Mouse (Mus musculus) brain, embryonic 18.5 days (tissue): Measurements from ENCODE around the gene Klk4.

ENCODE experiments used
- DNase-seq: peaks from one replicate; pipeline ENCODE4 v3.0.0-alpha.2; 2012; ENCODE audit warnings: low read depth, low spot score

Klk4 gene

GRCm38 (mm10) chr7:43880912-43881311 is at the start of gene Klk4:
Gene Klk4, plus strand, starts transcription at chr7:43881160.
- DNase-seq = no peak

- DNase-seq = no peak
Measured at GRCm38 (mm10) chr7:43841701-43842100, 39.3 kb upstream of the Klk4 start, which contains the start of gene Klk5. Gene Klk5, plus strand, starts transcription at chr7:43841971.

DNA sequence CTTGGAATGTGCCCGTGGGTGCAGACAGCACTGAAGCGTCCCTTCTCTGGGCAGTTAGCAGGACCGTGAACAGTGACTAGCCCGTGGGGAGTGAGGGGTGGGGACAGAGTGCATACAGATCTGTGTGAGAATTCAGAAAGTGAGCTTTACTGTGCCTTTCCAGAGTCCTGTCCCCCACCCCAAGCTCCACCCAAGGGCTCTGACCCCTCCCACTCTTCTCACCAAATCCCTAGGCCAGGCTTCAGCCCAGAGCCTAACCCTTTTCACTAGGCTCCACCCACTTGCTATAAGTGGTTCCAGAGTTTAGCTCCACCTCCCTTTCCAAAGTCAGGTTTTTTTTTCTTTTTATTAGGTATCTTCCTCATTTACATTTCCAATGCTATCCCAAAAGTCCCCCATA is 37.2 kb upstream of the Klk4 start:
- no peak for DNase-seq

GRCm38 (mm10) chr7:43851616-43852015 is 29.3 kb upstream of the Klk4 start:
- no peak for DNase-seq

DNA sequence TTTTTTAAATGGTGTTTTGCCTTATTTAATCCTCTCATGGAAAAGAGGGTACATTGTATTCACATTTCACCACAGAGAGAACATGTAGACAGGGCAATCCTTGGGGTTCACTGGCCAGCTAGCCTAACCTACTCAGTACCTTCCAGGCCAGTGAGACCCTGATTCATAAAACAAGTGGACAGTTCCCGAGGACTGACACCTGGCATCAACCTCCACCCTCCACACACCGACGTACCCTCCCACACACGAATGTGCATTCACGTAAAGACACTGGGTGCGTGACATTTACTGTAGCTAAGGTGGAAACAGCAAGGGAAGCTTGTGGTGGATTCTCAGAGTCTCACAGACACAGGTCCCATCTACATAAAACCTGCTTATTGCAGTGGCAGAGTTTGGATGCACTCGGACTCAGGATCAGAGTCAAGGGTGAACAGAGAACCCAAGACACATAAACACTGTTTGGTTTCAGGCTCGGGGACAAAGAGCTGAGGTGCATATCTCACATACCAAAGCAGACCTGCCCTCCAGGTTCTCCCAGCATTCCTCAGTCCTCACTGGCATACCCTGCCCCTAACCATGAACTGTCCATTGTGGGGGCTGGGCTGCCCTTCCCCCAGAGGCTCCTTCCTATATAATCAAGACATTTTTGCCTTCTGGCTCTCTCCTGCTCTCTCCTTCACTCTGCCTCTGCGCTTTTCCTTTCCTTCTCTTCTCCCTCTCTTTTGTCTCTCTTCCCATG is 26.1 kb upstream of the Klk4 start:
- no peak for DNase-seq

DNA sequence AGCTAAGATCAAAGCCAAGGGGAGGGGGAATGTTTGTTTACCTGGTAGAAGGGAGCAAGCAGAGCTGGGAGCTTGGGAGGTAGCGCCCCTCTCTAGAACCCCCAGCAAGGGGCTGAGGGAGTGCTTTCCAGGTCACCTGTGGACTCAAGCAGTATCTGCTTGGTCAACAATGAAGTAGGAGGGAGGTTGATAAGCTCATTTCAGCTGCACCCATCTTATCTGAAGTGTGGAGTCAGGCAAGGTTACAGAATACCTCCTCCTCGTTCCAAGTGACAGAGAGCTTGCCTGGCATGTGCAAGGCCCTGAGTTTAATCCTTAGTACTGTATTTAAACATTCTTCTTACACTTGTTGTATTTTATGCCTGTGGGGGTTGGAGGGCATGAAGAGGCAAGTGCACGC is 25.3 kb upstream of the Klk4 start:
- DNase-seq = no peak

DNA sequence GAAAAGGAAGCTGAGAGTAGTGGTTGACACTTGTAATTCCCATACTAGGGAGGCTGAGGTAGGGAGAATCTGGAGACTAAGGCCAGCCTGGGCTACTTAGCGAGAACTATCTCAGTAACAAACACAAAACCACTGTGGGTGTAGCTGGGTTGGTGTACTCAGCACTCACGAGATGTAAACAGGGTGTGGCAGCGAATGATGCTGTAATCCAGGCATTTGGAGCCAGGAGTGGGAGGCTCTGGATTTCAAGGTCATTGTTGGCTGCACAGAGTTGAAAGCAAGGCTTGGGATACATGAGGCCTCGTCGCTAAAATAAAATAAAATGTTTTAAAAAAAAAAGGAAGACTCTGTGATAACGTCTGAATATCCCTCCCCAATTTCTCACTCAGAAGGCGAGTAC is 24.7 kb upstream of the Klk4 start:
- DNase-seq = no peak

DNA sequence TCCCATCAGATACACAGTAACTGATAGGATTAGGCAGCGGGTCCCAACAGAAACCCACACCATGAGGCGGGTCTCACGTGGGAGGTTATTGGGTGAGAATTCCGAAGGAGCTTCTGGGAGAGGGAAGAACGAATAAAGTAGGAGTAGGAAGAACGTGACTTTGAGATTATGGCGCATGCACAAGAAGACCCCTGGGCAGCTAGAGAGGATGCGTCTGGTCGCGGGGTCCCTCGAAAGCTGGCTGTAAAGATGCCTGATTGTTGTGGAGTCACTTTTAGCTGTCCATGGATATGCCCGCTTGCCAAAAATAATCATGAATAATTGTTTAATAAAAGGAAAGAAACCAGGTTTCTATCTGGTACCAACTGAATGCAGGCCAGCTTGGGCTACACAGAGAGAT is 23.5 kb upstream of the Klk4 start:
- DNase-seq = no peak

GRCm38 (mm10) chr7:43860411-43860810 is 20.5 kb upstream of the Klk4 start:
- DNase-seq = no peak

GRCm38 (mm10) chr7:43873237-43873636 is 7.7 kb upstream of the Klk4 start:
- DNase-seq = peak; percentile 14

GRCm38 (mm10) chr7:43873674-43874073 is 7.3 kb upstream of the Klk4 start:
- DNase-seq = no peak

DNA sequence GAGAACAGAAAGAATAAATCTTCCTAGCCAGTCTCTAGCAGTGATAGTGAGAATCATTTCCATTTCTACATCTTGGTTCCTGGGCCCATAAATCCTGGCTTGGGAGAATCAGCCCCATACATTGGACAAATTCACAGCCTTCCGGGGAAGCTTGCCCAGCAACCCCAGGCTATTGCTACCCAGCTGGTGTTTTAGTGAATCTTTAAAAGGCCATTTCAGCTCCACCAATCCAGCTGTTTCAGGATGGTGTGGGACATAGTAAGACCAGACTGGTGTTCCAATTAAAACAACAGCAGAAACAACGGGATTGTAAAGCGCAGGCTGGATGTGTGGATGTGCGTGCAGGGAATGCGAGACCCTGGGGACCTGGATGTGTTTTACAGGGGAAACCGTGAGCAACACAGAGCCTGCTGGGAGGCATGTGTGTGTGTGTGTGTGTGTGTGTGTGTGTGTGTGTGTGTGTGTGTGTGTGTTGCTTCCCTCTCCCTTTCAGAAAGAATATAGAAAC is 6.0 kb upstream of the Klk4 start:
- no peak for DNase-seq

DNA sequence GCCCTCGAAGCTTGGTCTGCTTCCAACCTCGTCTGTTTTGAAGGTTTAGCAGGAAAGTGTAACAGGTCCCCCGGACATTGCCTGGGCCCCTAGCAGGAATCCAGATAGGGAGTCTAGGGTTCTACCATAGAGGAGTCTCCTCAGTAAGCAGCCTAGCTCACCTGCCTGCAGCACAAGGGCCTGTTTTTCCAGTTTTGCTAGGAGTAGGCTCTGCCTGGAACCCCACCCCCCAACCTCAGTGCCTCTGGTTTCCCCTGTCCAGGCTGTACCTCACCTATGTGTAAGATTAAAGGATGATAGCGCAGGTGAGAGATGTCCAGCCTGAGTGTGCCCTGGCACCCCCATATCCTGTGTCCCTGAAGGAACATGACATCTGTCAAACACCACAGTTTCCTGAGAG is 4.5 kb upstream of the Klk4 start:
- DNase-seq = no peak

GRCm38 (mm10) chr7:43878281-43878680 is 2.7 kb upstream of the Klk4 start:
- DNase-seq = no peak

GRCm38 (mm10) chr7:43882346-43882745 is 1.4 kb downstream of the Klk4 start:
- no peak for DNase-seq

DNA sequence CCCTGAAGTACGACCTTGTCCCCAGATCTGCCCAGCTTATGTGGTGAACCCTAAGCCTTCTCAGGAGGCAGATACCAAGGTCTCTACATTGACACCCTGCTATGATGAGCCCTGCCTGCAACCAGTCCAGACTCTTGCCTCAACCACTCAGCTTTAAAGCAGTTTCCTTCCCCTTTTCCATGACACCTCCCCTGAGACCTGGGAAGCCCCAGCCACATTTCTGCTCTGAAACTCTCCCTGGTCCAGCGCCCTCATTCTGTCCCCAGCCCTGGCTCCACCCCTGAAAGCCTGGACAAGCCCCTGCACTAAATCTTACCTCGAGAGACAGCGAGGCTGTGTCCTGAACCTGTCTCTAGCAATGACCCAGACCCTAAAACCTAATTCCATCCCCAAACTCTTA is 1.9 kb downstream of the Klk4 start:
- DNase-seq = no peak

DNA sequence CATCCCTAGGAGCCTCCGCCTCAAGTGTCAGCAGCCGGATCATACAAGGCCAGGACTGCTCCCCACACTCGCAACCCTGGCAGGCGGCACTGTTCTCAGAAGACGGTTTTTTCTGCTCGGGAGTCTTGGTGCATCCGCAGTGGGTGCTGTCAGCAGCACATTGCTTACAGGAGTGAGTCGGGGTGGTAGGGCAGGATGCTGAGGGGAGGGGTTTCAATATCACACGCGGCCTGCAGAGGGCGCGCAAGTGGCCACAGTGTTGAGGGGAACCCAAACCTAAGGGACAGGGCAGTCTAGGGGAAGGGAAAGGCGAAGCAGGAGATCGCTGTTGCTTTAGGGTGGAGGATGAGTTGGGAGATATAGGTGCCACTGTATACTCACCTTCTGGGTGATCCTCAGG is 2.6 kb downstream of the Klk4 start:
- DNase-seq = no peak

- no peak for DNase-seq
Measured at GRCm38 (mm10) chr7:43891365-43891764, 10.4 kb downstream of the Klk4 start.

- DNase-seq = no peak
Measured at GRCm38 (mm10) chr7:43891788-43892187, 10.8 kb downstream of the Klk4 start.

GRCm38 (mm10) chr7:43894836-43895235 is 13.9 kb downstream of the Klk4 start:
- DNase-seq = peak; percentile 62

- no peak for DNase-seq
Measured at GRCm38 (mm10) chr7:43914821-43915220, 33.9 kb downstream of the Klk4 start.

DNA sequence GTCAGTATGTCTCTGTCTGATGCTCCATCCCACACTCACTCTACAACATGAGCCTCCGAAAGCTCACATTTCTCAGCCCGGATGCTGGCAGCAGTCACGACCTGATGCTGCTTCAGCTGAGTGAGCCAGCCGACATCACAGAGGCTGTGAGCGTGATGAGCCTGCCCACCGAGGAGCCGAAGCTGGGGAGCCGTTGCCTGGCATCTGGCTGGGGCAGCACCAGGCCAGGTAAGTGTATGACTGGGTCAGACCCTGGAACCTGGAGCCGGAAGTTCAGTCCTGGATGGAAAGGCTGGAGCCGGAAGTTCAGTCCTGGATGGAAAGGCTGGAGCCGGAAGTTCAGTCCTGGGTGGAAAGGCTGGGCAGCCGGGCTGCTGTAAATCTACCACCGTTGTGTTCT is 37.5 kb downstream of the Klk4 start:
- no peak for DNase-seq

GRCm38 (mm10) chr7:43918871-43919270 is 37.9 kb downstream of the Klk4 start:
- DNase-seq = no peak
